Mouse (Mus musculus) Muller cell, postnatal 12 days (primary cell): Measurements from ENCODE around the gene Fkbpl.

Experiments
- DNase-seq: peaks from one replicate; pipeline ENCODE4 v3.0.0-alpha.2; 2015; ENCODE audit errors: inconsistent ontology term

The Fkbpl gene

DNA sequence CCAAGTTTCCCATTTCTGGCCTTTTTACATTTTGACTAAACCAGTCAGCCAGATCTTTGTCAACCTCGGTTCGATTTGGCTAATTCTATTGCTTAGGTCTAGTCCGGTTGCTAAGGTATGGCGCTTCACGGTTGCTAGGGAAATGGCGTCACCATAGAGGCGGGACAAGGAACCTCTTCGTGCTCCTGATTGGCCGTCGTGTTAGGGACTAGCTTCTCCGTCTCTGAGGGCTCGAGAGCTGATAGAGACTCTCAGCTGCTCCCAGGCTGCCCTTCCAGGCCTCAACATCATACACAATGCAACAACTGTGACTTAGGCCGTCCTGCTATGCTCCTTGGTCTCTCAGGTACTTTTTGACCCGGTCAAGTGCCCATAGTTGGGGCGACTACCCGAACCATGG, at the start of gene Fkbpl:
TSS of gene Fkbpl (plus strand) at position 157 of the 400 bp plus-strand sequence.
- DNase-seq, result peak; percentile 92

DNA sequence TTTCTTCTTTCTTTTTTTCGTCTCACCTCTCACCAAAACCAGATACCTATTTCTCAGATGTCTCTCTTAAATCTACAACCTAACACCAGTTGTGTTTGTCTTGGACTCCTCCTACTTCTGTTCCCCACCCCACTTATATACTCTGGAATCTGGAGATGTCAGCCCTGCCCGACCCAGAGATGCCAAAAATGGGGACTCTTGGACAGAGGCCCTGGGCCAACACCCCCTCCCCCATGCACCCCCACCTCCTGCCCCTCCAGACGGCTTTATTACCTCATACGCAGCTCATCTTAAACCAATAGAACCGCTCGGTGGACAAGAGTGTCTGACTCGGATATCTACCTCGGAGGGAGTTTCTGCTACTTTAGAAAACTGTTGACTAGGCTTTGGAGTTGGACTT, 48.5 kb upstream of the Fkbpl start:
- DNase-seq, result no peak

DNA sequence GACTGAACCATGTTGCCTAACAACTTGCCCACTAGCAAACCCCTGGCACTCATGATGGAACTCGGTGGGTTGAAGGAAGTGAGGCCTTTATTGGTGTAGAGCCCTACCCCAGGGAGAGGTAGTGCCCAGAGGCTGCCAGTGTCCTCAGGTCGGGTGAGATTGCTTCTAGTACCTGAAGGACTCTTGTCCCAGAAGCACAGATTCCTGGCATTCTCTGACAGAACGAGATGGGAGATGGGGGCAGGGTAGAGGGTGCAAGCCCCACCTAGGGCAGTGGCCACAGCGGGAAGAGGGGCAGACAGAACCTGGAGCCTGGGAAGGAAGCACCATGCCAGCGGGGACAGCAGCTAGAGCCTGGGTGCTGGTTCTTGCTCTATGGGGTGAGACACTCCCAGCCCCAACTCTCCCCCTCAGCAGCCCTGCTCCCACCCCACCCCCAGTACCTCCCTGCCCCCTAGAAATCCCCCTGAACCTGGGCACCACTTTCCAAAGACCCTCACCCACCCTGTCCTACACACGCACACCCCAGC, 46.9 kb upstream of the Fkbpl start, which contains the start of gene Ager:
TSS of gene Ager (plus strand) at position 297 of the 530 bp plus-strand sequence.
- DNase-seq, result no peak

DNA sequence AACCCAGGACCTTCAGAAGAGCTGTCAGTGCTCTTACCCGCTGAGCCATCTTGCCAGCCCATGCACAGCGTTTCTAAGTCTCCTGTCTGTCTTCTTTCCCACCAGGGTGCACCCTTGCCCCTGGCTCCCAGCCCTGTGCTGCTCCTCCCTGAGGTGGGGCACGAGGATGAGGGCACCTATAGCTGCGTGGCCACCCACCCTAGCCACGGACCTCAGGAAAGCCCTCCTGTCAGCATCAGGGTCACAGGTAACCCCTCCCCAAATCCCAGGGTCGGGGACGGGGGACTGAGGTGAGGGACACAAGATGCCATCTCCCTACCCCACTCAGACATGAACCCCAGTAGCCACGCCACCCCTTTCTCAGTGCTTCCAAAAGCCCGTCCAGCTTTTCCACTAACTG, 44.7 kb upstream of the Fkbpl start:
- DNase-seq, result no peak

DNA sequence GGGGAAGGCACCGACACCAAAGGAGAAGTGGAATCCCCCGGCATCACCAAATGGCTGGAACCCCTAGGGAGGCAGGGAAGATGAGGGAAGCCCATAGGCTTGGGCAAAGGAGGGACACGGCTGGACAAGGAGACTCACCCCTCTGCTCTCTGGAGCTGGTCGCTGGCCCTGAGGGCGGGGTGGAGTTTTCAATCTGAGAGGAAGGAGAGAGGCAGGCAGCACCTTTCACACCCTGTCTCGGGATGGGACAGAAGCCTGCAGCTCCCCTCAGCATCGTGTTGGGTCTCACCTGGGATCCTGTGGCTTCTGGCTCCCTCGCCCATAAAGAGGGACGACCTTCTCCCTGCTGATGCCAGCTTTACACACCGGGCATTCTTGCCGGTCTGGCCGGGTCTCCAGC, 42.8 kb upstream of the Fkbpl start:
- DNase-seq, result no peak

DNA sequence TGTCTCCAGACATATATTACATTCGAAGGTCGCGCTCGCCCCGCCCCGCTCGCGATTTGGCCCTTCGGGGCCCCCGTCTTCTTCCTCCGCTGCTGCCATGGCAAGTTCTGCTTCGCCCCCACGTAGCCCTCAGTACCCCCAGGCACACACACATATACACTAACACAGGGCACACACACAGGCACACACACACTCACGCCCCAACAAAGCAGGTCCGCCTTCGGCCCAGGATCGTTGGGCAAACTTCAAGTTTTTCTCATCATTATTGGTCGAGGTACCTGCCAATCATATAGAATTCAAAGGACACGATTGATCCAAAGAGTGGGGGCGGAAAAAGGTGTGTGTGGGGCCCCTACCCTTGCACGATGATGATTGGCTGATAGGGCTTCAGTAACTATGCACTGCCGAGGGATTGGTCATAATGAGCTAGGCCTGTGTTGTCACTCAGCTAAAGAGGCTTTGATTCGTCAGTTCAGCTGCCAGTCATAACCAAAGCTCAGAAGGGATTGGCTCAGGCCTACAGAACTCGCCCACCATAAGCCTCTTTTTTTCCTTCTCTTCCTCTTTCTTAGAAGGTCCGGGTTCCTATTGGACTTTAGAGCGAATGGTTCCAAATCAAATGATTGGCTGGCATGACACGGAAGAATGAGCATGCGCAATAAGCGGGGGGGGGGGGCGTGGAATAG, 41.0 kb upstream of the Fkbpl start, which contains the start of gene Rnf5:
TSS of gene Rnf5 (minus strand) at position 316 of the 686 bp plus-strand sequence.
- DNase-seq, result peak; percentile 100

DNA sequence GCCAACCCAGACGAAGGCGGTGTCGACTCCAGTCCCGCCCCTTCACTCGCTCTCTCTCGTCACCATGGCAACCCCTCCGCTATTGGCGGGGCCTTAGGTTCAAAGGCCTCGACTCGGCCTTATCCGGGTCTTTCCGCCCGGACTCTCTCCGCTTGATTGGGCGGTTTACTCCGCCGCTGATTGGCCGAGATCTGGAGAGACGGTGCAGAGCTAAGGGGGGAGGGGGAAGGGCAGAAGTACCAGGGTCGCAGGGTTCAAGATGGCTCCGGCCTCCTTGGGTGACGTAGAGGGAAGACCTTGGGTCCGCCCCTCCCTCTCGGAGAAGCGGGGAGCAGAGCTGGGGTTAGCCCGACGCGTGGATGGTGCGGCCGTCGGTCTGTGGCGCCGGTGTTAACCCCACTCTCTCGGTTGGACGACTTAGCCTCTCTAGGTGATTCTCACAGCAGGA, 40.5 kb upstream of the Fkbpl start, which contains the start of gene Agpat1:
TSS of gene Agpat1 (plus strand) at position 202 of the 448 bp plus-strand sequence.
- DNase-seq, result no peak

DNA sequence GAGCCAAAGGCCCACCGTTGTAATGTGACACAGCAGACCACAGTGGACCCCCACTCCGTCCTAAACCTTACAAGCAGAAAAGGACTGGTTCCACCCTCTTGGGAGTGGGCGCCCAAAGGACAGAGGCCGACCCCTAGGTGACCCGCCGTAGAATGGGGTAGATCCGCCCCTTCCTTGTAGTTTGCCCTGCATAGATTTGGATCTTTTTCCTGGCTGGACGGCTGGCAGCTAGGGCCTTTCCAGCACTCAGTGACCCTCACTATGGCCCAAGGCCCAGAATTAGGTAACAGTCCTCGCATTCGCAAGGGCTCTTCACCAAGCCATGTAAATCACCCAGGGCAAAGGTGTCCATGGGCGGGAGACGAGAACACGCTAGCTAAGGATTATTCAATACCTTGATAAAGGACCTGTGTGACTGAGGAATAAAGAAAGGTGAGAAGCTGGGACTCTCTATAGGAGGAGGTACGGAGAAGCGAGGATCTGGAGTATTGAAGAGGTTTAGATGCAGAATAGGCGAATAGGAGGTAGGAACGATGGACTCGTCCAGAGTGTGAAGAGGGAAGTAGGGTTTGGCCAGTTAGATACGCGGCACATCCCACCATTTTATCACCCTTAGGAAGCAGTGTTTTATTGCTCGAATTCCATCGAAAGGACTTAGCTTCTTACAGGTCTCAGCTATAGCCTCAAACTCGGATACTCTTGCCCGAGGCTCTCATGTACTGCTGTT, 39.9 kb upstream of the Fkbpl start:
- no peak for DNase-seq

DNA sequence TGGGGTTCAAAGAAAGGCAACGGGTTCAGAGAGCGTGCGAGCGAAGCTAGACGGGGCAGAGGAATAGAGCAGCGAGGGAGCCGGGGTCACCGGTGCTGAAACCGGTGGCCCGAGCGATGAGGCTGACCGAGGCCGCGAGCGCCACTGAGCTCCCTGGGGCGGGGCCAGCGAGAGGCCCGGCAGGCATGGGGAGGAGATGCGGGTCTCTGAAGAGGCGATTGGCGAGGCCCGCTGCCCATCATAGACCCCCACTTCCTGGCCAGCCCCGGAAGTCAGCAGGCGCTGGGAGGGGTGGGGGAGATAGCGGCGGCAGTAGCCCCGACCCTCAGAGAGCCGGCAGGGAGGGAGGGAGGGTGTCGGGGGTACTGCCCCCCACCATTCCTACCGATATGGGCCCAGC, 39.0 kb upstream of the Fkbpl start:
- peak; percentile 97 for DNase-seq

DNA sequence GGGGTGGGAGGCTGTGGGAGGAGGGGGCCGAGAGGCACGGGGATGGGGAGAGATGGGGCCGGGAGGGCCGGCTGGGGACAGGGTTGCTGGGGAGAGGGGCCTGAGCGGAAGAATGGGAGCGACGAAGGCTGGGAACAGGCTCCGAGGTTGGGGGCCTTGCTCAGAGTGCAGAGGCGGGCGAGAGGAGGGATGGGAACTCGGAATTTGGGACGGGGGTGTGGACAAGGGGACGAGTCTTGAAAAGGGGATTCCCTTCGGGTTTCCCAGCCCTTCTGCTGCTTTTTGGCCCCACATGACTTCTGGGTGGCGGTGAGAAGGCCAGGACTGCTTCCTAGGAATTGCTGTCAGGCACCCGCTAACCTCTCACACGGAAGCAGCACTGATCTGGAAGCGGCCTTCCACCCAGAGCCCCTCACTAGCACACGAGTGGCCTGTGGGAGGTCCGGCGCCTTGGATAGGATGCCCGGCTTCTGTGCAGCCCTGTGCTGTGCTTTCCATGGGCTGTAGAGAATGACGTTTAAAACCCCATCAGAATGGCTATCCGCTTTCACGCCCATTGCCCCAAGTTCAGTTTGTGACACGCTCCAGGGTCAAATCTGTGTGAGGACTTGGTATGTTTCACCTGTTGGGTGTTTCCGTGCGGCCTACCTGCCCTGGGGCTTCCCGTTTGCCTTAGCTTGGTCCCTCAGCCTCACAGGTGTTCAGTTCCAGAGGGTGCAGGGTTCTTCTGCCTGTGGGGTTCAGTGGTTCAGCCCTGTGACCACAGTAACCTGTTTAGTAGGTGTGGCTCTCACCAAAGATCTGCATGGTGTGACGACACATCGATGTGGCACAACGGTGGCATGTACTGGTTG, 38.2 kb upstream of the Fkbpl start:
- no peak for DNase-seq

DNA sequence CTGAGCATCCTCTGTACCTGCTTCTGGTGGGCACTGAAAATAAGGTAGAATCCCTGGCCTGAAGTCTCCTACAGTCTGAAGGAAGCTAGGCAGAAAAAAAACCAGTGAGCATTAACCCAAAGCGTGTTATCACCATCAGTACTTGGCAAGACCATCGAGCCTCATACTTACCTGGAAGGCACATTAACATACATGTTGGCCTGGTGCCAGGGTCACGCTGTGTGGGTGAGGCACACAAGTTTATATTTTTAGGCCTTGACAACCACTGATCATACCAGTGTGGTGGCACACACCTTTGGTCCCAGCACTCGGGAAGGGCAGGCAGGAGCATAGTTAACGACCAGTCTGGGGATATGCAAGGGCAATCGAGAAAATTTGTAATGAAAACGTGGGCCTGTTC, 36.6 kb upstream of the Fkbpl start:
- DNase-seq, result no peak

DNA sequence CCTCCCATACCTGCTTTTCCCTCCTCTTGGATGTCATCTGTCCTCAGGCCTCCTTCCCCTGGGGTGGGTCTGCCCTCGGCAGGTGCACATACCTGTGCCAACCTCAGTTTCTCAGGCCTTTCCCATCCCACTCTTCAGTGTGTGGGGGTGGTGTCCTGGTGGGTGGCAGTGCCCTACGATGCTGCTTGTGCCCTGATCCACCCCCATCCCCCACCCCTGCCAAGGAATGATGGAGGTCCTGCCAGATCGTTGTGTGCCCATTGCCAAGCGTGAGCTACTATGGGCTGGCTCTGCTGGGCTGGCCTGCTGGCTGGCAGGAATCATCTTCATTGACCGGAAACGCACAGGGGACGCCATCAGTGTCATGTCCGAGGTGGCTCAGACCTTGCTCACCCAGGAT, 33.5 kb upstream of the Fkbpl start:
- no peak for DNase-seq

DNA sequence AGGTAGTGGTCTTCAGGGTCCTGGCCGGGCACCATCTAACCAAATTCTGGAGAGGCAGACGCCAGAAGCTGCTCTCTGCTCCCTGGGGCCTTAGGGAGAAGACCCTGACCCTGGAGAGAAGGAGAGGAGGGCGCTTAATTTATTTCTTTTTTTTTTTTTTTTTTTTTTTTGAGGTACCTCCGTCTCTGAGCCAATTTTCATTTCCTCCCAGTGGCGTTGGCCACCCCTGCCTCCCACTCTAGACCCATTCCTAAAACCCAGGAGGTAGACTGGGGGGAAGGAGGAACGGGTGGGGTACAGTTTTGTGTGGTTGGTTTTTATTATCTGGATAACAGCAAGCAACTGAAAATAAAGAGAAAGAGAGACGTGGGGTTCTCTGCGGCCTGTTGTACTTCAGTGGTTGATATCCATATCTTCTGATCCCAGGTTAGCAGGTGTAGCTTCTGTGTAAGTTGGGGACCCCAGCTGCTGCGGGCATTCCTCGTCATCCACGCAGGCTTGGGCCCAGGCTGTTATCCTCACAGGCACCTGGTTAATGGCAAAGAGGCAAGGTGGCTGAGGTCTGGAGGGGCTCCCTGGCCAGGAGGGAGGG, 31.4 kb upstream of the Fkbpl start:
- DNase-seq, result no peak

DNA sequence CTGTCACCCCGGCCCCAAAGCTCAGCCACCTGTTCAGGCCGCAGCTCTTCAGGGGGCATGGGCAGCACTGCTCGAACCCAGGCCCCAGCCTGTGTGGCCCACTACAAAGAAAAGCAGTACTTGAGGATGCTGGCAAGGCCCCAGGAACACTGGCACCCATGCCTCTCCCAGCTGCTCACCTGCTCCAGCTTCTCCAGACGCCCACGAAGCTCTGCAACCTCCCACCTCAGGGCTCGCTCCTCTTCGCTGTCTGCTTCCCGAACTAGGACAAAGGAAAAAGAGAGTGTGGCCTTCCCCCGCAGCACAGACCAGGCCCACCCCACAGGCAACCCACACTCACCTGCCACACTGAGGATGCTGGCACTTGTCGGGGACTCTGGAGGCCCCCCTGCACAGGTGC, 30.7 kb upstream of the Fkbpl start:
- DNase-seq, result no peak

DNA sequence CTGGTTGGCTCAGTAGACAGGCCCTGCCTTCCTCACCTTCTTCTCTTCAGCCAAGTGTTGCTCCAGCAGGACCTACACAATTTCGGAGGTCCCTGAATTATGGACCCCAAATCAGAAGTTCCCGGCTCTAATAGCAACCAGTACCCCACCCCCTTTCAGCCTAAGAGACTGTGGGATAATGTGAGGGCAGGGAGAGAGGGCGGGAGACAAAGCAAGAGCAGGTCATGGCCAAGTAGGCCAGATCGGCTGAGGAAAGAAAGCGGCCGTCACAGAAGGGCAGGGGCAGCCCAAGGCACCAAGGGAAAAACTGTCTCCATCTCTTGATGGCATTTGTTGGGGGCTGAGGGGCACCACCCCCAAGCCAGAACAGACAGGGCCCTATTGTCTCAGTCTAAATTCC, 28.7 kb upstream of the Fkbpl start, which contains the start of gene Egfl8:
TSS of gene Egfl8 (minus strand) at position 101 of the 400 bp plus-strand sequence.
- DNase-seq, result no peak

DNA sequence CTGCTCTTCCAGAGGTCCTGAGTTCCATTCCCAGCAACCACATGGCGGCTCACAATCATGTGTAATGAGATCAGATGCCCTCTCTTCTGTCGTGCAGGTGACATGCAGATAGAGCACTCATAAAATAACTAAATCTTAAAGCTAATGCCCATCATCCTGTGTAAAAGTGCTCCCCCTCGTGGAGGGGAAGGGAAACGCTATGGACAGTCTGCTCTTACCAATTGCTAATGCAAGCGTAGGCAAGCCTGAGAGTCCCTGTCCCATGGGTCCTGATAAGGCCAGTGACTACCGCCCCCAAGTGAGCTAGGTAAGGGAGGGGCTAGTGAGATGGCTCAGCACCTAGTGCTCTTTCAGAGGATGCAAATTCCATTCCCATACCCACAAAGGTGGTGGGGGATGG, 25.6 kb upstream of the Fkbpl start:
- DNase-seq, result peak; percentile 59

DNA sequence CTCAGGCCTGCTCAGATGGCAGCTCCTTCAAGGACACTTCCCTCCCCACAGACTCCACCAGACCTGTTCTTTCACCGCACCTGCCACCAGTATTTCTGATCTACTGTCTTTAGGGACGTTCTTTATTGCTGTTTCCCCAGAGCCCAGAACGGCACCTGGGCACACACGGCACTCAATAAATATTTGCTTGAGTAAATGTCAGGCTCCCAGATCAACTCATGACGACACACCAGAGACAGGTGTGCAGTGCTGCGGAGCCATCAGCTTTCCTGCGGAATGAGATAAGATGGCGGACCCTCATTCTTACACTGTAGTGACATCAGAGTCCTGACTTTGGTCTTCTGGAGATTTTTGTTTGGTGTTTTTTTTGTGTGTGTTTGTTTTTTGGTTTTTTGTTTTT, 23.6 kb upstream of the Fkbpl start:
- no peak for DNase-seq

DNA sequence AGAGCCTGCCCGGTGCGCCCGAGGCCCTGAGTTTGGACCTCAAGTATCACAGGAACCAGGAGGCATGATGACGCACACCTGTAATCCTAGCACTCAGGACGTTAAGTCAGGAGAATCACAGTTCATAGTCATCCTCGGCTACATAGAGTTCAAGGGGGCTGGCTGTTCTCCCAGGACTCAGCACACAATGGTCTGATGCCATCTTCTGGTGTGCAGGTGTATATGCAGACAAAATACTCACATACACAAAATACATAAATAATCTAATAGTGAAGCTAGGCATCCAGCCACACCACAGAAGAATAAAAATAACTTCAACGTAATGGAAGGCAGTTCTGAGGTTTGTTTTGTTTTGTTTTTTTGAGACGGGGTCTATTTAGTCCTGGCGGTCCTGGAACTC, 21.4 kb upstream of the Fkbpl start:
- DNase-seq, result no peak

DNA sequence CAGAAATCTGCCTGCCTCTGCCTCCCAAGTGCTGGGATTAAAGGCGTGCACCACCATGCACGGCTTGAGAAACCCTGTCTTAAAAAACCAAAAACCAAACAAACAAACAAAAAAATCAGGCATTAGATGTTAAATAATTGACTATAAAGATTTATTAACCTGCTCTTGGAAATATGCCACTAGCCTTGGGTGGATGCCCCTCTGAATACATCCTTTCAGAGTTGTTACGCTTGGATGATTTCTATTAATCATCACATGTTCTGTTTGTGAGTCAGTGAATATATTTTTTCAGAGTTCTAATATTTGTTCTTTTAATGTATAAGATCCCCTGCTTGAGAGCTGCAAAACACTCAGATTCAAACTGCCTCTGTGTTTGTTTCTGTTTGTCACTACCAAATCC, 19.6 kb upstream of the Fkbpl start:
- DNase-seq, result no peak

DNA sequence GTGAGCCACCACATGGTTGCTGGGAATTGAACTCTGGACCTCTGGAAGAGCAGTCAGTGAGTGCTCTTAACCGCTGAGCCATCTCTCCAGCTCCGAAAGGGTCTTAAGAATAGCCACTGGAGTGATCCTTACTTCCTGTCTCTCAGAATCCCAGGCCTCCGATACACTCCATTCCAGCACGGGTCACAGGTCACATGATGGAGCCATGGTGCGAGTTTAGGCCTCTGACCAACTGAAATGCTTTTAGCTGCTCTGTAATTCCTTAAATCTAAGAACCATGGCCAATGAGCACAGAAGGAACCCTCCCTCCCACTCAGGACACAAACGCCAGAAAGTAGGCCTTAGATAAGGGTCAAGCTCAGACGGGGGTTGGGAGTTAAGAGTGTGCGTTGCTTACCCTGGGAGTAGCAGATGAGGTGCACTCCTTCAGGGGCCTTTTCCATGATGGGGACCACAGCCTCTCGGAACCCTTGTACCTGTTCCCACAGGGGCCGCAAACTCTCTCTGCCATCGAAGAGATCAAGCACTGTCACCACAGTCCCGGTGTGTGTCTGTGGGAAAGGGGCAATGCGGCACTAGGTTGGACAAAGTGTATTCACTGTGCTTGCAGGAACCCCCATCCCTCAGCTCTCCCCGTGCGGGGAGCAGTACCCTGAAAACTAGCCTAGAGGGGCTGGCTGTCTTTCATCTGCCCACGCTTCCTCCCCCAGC, 18.3 kb upstream of the Fkbpl start:
- no peak for DNase-seq

DNA sequence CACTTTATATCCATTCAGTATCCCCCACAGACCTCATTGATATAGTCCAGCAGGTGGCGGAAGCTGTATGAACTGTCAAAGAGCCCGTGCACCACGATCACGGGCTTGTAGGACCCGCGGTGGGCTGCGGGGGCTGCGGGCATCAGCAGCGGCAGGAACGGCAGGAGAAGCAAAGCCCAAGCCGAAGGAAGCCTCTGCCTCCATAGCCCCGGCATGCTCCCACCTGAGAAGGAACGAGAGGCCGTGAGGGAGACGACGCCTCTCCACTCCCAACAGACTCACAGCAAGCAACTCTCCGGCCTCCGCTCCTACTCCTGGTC, 17.8 kb upstream of the Fkbpl start:
- DNase-seq, result peak; percentile 63
